Mouse (Mus musculus) ES-Bruce4 (cell line): ENCODE measurements around the gene Uvrag. TPM values are rescaled to one million over a fixed set of nuclear protein-coding genes. Genes with fewer than 3 reads are reported as not detected.
A peak's percentile ranks its signal among the peaks of the same experiment; 100 is the strongest.
"Not testable (repeated sequence)": the region's sequence is repeated elsewhere in the genome, so short reads cannot be mapped to it uniquely, and the experiment has no call there.

Experiments
- H3K27ac ChIP-seq: 2 replicates; pipeline ENCODE4 v1.5.1; 2012; ENCODE audit warnings: low read length, inconsistent platforms; ENCODE audit not compliant: insufficient read depth
- H3K27me3 ChIP-seq: 2 replicates; pipeline ENCODE4 v1.6.1; 2012; ENCODE audit warnings: mild to moderate bottlenecking, low read length, inconsistent platforms; ENCODE audit not compliant: control insufficient read depth, poor library complexity, insufficient read depth, severe bottlenecking
- H3K36me3 ChIP-seq: 2 replicates; pipeline ENCODE4 v1.6.1; 2012; ENCODE audit warnings: inconsistent platforms, mild to moderate bottlenecking, low read length, moderate library complexity; ENCODE audit not compliant: control insufficient read depth, poor library complexity, insufficient read depth, severe bottlenecking
- H3K4me1 ChIP-seq: one replicate; pipeline ENCODE4 v1.8.1; 2011; ENCODE audit warnings: low read length; ENCODE audit not compliant: control insufficient read depth, insufficient read depth
- H3K4me3 ChIP-seq: 2 replicates; pipeline ENCODE4 v1.5.1; 2011; ENCODE audit warnings: low read depth, mild to moderate bottlenecking, low read length
- H3K9ac ChIP-seq: 2 replicates; pipeline ENCODE4 v1.6.1; 2012; ENCODE audit warnings: low read depth, mild to moderate bottlenecking, inconsistent platforms; ENCODE audit not compliant: poor library complexity, severe bottlenecking
- H3K9me3 ChIP-seq: replicated peaks from 2 replicates; pipeline ENCODE4 v1.6.1; 2012; ENCODE audit warnings: mild to moderate bottlenecking, low read length, inconsistent platforms; ENCODE audit not compliant: control insufficient read depth, poor library complexity, insufficient read depth, severe bottlenecking
- CTCF ChIP-seq: IDR thresholded peaks from one replicate; pipeline ENCODE4 v1.8.1; 2011; ENCODE audit warnings: low read depth, low read length
- EP300 ChIP-seq: IDR thresholded peaks from 2 replicates; pipeline ENCODE4 v1.6.1; 2011; ENCODE audit warnings: low read depth, low read length; ENCODE audit not compliant: insufficient read depth
- POLR2A ChIP-seq: IDR thresholded peaks from one replicate; pipeline ENCODE4 v1.8.1; 2011; ENCODE audit warnings: low read length; ENCODE audit not compliant: insufficient read depth
- polyA plus RNA-seq: library from polyadenylated mRNA; stranded (reverse); fragments of >200 nt; gene quantifications from 2 replicates; pipeline ENCODE4 v1.2.4, GENCODE M21; 2011; ENCODE audit warnings: low read depth; ENCODE audit not compliant: missing spikeins, insufficient read depth, insufficient read length

Gene Uvrag
- polyA plus RNA-seq, 1 experiment: 16.9 TPM

GRCm38 (mm10) chr7:98967672-98968071 is 173.3 kb downstream of the Uvrag start:
- TF ChIP-seq EP300 (no peak), CTCF (no peak)
- peak overlapping the region; percentile 38; the same call in 1 of the 2 replicates for H3K27ac ChIP-seq

DNA sequence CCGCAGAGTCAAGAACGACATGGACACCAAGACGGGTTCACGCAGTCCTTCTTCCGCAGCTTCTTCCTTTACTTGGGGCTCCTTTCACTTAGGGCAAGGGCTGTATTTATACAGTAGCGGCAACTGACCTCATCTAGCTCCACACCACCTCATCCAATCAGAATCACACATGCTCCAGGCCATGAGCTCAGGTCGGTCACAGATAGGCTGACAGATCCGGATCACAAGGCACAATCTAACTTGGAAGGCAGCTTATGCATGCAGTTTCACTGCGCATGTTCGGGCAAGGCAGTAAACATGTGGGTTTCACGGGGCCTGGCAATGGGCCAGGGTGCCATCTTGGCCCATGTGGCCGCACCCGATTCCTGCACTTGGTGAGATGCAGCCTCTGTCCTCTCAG is 177.4 kb downstream of the Uvrag start:
- H3K9me3 ChIP-seq, H3K27me3 ChIP-seq, H3K27ac ChIP-seq, H3K4me3 ChIP-seq, H3K36me3 ChIP-seq, H3K4me1 ChIP-seq: not testable (repeated sequence)
- H3K9ac ChIP-seq: 0 out of 2 replicates have a peak overlapping the region, but pooled peaks have one; percentile 6

More at GRCm38 (mm10) chr7:98967672-98968071, 173.3 kb downstream of the Uvrag start:
- Histone ChIP-seq H3K4me1 (peaks cover 3% of the 10 kb centered on the region), H3K4me3 (no peak overlapping the region), H3K27me3 (no peaks in the 10 kb centered on the region), H3K9me3 (no peaks in the 10 kb centered on the region), H3K9ac (no peak overlapping the region), H3K36me3 (no peaks in the 10 kb centered on the region)

GRCm38 (mm10) chr7:98962547-98963311 is 178.2 kb downstream of the Uvrag start:
- no peaks in the 10 kb centered on the region for H3K36me3 ChIP-seq
- no peaks in the 10 kb centered on the region for H3K9me3 ChIP-seq
- peaks cover 3% of the 10 kb centered on the region for H3K4me1 ChIP-seq
- no peak overlapping the region for H3K4me3 ChIP-seq
- no peaks in the 10 kb centered on the region for H3K27me3 ChIP-seq
- 0 out of 2 replicates have a peak overlapping the region, but pooled peaks have one; percentile 6 for H3K9ac ChIP-seq
- peak; percentile 97 for TF ChIP-seq CTCF
- TF ChIP-seq POLR2A: no peak
- no peak overlapping the region for H3K27ac ChIP-seq

DNA sequence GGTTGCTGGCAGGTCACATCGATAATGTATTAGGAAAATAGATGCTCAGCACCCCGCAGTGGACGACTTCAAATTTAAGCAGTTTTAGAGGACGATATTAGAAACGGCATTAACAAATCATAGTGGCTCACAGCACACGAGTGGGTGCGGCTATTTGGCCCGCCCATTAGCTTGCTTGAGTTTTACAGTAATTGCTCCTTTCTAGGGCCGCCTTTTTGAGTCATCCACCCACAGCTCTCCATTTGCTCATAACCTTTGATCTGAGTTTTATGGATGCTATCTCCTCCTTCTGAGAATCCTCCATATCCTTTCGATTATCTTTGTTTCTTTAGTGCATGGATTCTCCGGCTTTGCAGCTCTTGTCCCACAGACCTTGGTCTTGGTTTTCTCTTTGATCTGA is 178.9 kb downstream of the Uvrag start:
- Histone ChIP-seq H3K9ac (no peak overlapping the region), H3K4me1 (peaks cover 3% of the 10 kb centered on the region), H3K27me3 (no peaks in the 10 kb centered on the region), H3K9me3 (no peaks in the 10 kb centered on the region), H3K36me3 (no peaks in the 10 kb centered on the region), H3K4me3 (no peak overlapping the region), H3K27ac (no peak overlapping the region)
- TF ChIP-seq POLR2A (no peak), CTCF (no peak), EP300 (no peak)

DNA sequence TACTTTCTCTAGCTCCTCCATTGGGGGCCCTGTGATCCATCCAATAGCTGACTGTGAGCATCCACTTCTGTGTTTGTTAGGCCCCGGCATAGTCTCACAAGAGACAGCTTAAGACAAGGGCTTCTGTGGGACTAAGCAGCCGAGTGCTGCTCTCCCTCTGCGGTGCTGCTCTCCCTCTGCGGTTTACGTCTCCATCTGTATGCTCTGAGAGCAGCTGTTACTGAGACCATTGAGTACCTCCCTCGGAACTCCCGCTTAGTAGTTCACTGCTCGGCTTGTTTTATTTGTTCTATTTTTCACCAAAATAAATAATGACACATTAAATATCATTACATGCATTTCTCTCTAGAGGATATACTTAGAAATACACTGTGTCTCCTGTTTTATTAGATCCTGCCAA is 180.7 kb downstream of the Uvrag start:
- no peak for TF ChIP-seq POLR2A
- no peak for TF ChIP-seq EP300
- TF ChIP-seq CTCF: no peak
- Histone ChIP-seq H3K27me3 (no peaks in the 10 kb centered on the region), H3K9ac (no peak overlapping the region), H3K4me3 (no peak overlapping the region), H3K9me3 (no peaks in the 10 kb centered on the region), H3K4me1 (peaks cover 3% of the 10 kb centered on the region), H3K36me3 (no peaks in the 10 kb centered on the region), H3K27ac (no peak overlapping the region)

GRCm38 (mm10) chr7:98959246-98959645 is 181.7 kb downstream of the Uvrag start:
- no peaks in the 10 kb centered on the region for H3K36me3 ChIP-seq
- H3K4me3 ChIP-seq: no peak overlapping the region
- H3K27ac ChIP-seq: no peak overlapping the region
- H3K9ac ChIP-seq: no peak overlapping the region
- H3K9me3 ChIP-seq: no peaks in the 10 kb centered on the region
- H3K27me3 ChIP-seq: no peaks in the 10 kb centered on the region
- peaks cover 3% of the 10 kb centered on the region for H3K4me1 ChIP-seq
- TF ChIP-seq CTCF: no peak
- TF ChIP-seq POLR2A: no peak
- TF ChIP-seq EP300: no peak
